Mouse (Mus musculus): ENCODE results near the gene Slc3a2. TPM values are rescaled to one million over a fixed set of nuclear protein-coding genes. Genes with fewer than 3 reads are reported as not detected.

Gene Slc3a2
- 198 and 206 TPM in 2 replicates for total RNA-seq (2015; ENCODE audit: low replicate concordance)
- 242 and 266 TPM in 2 replicates for total RNA-seq (2017; ENCODE audit: low replicate concordance)

DNA sequence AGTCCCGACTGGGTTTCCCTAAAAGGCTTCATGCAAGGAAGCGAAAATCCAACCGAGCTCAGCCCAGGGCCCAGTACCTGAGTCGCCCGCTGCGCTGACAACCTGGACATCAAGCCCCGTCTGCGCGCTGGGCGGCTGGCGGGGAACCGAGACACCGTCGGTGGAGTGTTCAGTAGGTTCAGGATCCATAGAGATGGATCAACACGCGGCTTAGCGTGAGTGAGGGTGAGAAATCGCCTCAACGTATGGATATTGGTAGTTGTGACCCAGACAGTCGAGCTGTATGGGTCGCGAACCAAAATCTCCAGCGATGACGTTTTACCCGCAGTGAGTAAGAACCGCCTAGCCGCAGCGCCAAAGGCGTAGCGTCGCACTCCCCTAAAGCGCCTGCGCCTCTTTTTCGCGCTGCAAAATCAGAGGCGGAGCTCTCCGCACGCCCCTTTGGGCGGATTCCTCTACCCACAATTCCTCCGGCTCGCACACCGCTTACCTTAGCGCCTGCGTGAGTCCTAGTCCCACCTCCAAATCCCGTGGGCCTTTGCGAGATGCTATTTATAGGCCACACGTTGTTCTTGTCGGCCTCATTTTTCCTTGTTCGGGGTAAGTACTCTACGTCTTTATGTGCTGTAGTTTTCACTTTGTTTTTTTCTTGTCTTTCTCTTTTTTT, at the start of gene Slc3a2:
TSS of gene Slc3a2 (minus strand) at position 463 of the 667 bp plus-strand sequence.
- peak; percentile 89 for ATAC-seq (replicated peaks; ENCODE audit: low FRiP score, poor library complexity, severe bottlenecking)

DNA sequence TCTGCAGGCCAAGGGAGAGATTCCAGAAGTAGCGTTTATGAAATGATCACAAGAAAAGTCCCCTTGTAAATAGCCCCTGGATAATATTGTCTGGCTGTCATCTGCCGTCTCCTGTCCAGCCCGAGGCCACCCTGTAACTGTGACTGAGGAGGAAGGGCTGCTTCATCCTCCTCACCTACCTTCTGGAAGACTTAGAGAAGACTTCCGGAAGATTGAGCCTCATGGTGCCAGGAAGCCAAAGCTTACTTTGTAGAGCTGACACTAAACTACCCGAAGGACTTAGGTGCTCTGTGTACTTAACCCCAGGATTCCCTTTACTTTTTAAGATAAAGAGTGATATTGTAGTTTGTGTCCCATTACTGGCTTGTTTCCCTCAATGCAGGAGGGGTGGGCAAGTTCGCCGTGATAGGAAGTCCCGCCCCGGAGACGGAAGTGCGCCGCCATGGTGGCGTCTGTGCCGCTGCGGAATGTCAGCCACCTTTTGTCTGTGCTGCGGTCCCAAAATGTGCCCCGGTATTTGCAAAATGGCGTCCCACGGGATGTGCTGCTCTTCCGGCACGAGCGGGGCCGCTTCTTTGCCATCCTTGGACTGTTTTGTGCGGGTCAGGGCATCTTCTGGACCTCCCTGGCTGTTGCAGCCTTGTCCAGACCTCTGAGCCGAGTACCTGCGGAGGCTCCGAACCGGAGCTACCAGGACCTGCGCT, 47.5 kb upstream of the Slc3a2 start, which contains the start of gene Tmem223:
TSS of gene Tmem223 (plus strand) at position 430 of the 704 bp plus-strand sequence.
- ATAC-seq (replicated peaks; ENCODE audit: low FRiP score, poor library complexity, severe bottlenecking) = peak; percentile 66

DNA sequence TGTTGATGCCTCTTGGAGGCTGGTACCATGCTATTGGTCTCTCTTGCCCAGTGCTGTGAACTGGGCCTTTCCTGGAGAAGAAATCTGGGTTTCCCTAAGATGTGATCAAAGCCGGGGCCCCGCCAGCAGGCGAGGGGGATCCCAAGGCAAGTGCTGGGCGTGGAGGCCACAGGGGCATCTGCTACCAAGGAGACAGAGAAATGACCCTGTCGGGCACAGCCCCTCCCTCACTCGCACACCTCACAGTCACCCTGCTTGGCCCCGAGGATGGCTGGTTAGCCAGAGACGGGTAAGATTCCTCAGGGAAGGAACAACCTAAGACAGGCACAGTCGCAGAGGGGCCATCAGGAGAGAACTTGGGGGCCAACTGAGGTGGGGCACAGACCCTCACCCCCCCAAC, 42.4 kb upstream of the Slc3a2 start:
- ATAC-seq (replicated peaks; ENCODE audit: low FRiP score, poor library complexity, severe bottlenecking) = no peak

DNA sequence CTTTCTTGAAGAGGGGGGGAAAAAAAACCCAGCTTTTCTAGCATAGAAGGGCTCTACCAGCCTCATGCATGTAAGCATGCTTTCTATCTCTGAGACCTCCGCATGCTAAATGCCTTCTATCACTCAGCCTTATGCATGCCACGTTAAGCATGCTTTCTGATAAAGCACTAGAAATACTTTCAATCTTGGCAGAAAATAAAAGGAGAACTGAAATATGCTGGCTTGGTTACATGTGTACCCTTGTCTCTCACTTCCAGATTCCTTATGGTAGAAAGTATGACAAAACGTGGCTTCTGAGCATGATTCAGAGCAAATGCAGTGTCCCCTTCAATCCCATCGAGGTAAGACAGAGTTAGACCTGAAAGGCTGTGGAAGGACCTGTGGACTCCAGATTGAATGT, 40.1 kb upstream of the Slc3a2 start:
- no peak for ATAC-seq (replicated peaks; ENCODE audit: low FRiP score, poor library complexity, severe bottlenecking)

DNA sequence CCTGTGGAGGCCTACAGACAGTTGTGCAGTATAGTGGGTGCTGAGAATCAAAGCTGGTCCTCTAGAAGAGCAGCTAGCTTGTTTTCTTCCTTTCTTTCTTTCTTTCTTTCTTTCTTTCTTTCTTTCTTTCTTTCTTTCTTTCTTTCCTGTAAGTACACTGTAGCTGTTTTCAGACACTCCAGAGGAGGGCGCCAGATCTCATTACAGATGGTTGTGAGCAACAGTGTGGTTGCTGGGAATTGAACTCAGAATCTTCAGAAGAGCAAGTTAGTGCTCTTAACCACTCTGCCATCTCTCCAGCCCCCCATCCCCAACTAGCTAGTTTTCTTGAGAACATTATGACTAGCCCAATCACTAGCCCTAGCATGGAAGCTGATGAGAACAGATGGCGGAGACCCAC, 37.6 kb upstream of the Slc3a2 start:
- no peak for ATAC-seq (replicated peaks; ENCODE audit: low FRiP score, poor library complexity, severe bottlenecking)

DNA sequence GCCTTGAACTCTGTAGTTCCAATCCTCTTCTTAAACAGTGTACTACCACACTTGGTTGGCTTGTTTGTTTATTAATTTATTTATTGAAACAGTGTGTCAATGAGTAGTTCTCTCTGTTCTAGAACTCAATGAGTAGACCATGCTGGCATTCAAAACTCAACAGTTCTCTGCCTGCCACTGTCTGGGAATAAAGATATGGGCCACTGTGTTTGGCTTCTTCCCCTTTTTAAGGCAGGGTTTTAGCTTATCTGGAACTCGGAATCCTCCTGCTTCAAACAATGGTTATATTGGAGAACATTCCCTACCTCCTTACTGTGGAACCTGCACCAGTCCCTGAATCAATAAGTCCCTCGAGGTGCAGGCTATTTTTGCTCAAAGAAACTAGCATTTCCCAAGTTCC, 35.7 kb upstream of the Slc3a2 start:
- no peak for ATAC-seq (replicated peaks; ENCODE audit: low FRiP score, poor library complexity, severe bottlenecking)

DNA sequence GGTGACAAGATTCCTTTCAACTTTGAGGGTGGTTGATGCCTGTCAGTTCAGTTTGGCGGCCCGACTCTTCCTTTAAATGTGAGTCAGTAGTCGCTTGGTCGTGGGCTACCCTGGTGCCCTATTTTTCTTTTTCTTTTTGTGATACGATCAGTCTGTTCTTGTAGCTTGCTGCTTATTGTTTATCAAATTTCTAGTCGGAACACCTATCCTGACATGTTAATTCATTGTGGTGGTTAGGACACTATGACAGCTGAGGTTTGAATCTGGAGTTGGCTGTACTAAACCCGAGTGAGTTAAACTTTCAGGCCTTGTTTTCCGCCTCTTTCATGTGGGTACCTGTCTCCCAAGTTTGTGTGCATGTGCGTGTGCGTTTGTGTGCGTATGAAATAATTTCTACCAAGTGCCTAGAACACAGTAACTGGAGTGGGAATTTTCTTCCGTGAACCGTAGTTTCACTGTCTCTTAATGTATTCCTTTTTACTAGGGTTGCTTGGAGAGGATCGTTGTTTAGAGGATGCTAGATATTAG, 34.4 kb upstream of the Slc3a2 start:
- ATAC-seq (replicated peaks; ENCODE audit: low FRiP score, poor library complexity, severe bottlenecking) = peak; percentile 15; the same call in 1 of the 2 replicates

DNA sequence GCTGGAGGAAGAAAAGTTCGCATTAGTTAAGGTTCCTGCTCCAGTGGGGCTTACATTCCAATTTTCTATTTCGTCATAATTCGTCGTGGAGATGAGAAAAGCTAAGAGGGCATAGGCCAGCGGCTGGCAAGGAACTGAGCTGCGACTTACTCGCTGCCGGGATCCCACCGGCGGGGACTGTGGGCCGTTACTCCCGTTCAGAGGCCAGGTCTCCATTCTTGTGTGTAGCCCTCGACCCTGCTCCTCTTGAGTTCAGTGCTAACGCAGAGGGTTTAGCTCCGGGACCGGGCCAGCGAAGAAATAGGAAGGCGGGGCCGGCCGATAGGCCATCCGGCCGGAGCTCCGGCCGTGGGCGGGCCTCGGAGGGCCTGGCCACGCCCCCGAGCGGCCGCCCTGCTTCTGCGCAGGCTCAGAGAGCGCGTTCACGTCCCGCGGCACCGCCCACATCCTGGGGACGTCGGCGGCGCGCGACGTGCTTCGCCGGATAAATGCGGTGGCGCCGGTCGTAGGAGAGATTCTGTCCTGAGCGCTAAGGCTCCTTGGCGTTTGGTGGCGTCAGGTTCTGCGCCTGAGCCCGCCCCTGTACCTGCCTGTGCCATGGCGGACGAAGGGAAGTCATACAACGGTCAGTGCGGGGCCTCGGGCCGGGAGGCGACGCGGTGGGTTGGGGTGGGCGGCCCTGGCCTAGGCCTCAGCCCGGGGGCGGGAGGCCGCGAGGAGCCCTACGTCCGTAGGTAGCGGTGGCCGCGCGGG, 33.6 kb upstream of the Slc3a2 start, which contains the start of gene Nxf1:
TSS of gene Nxf1 (plus strand) at position 439 of the 753 bp plus-strand sequence.
- ATAC-seq (replicated peaks; ENCODE audit: low FRiP score, poor library complexity, severe bottlenecking) = peak; percentile 95

DNA sequence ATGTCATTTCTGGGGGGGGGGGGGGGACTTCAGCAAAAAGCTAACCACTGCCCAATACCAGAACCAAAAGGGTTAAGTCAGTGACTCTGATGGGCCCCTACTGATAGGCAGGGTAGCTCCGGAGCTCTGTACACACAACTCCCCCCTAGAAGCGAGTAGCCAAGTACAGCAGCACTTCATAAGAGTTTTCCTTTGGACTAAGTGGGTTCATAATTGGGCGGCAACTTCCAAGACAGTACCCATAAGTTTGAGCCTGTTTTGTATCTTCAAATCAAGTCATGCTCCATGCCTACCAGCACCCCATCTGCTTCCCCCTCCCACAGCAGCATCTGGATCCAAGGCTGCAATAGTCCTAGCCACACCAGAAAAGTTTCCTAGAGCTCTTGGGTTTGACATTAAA, 32.5 kb upstream of the Slc3a2 start:
- no peak for ATAC-seq (replicated peaks; ENCODE audit: low FRiP score, poor library complexity, severe bottlenecking)

DNA sequence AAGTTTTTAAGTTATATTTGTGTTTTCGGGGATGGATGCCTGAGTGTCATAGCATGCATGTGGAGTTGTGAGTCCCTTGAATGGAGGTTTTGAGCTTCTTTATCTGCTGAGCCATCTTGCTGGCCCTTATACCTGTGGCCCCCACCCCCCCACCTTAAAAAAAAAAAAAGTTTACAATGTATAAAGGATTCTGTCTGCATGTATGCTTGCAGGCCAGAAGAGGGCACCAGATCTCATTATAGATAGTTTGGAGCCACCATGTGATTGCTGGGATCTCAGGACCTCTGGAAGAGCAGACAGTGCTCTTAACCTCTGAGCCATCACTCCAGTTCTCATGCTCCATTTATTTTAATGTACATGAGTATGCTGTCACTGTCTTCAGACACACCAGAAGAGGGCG, 24.2 kb upstream of the Slc3a2 start:
- no peak for ATAC-seq (replicated peaks; ENCODE audit: low FRiP score, poor library complexity, severe bottlenecking)

DNA sequence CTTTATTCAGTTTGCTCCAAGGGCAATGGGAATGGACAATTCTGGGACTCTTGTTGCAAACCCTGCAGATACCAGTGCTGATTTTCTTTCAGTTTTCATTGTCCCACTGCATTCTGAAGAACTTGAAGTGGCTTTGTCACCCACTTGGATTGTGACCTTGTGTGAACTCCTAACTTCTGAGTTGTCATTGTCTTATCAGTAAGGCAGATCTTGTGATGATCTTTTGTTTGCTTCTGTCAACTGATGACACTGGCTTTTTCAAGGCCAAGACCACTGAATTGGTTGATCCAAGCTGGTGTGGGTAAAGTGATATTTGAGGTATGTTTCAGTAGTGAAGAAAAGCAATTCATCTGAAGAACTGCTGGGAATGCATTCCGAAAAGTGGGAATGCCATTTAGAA, 22.2 kb upstream of the Slc3a2 start:
- ATAC-seq (replicated peaks; ENCODE audit: low FRiP score, poor library complexity, severe bottlenecking) = no peak

DNA sequence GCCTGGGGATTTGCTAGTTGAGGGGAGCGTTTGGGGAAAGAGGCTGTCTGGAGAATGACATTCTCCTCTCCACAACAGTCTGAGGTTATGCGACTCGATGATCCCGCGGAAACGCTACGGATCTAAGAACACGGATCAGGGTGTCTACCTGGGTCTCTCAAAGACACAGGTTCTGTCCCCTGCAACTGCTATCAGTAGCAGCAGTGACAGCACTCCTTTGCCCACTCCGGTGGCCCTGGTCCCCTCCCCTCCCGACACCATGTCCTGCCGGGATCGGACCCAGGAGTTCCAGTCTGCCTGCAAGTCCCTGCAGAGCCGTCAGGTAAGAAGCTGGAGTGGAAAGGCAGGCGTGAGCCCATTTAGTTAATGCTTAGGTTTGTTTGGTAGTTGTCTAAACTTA, 19.0 kb upstream of the Slc3a2 start:
- 0 out of 2 replicates have a peak, but pooled peaks have one; percentile 23 for ATAC-seq (replicated peaks; ENCODE audit: low FRiP score, poor library complexity, severe bottlenecking)

DNA sequence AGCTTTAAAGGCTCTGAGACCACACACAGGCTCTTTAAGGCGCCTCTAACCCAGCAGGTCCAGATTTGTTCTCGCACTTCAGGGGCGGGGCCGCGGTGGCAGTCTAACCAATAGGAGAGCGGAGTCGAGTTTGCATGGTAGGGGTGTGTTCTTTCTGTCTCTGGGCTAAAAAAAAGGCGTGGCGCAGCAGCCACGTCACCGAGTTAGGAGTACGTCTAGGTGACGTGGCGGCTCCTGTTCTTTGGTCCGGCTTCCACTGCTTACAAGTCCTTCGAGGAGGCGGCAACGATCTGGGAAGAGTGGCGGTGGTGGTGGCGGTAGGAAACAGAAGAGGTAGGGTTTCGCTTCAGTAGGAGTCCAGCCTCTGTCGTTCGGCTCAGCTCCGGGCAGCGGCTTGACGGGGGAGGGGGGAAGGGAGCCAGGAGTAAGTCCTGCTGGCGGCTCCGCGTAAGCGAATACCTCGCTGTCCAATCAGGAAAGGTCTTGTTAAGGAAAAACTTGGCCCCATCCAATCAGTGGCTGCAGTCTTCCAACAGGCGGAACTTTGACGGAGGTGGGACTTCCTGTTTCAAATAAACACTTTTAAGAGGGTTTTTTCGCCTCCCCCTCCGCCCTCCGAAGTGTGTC, 18.2 kb upstream of the Slc3a2 start, which contains the start of gene Stx5a:
TSS of gene Stx5a (plus strand) at position 171 of the 627 bp plus-strand sequence.
- ATAC-seq (replicated peaks; ENCODE audit: low FRiP score, poor library complexity, severe bottlenecking) = peak; percentile 96

DNA sequence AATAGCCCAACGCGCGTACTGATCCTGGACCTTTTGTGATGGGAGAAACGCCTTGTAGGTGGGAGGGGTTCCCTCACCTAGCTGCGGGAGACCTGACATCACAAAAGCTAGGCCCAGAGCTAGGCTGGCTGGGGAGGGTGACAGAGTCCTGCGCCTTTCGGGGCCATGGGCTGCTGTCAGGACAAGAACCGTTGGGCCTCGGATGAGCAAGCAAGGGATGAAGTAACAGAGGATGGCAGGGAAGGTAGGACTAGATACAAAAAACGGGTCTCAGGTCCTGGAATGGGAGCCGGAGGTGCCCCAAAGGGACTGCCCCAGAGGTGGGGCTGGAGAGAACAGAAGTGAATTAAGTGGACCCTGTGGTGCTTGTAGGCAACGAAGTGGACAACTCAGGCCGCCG, 17.4 kb upstream of the Slc3a2 start, which contains the start of gene 1700092M07Rik:
TSS of gene 1700092M07Rik (plus strand) at position 116 of the 400 bp plus-strand sequence.
- no peak for ATAC-seq (replicated peaks; ENCODE audit: low FRiP score, poor library complexity, severe bottlenecking)

DNA sequence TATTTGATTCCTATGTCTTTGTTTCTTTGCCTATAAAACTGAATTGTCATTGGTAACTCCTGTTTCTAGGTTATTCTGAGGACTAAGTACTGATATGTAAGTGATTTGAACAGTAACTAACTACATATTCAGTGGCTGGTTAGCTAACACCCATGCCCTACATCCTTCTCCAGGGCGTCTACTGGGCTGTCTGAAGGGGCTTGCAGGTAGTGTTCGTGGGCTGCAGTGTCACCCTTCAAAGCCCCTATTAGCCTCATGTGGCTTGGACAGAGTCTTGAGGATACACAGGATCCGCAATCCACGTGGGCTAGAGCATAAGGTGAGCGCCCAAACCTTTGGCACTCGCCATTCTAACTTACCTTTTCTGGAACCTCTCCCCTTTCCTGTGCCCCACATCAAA, 16.5 kb upstream of the Slc3a2 start:
- ATAC-seq (replicated peaks; ENCODE audit: low FRiP score, poor library complexity, severe bottlenecking) = no peak

DNA sequence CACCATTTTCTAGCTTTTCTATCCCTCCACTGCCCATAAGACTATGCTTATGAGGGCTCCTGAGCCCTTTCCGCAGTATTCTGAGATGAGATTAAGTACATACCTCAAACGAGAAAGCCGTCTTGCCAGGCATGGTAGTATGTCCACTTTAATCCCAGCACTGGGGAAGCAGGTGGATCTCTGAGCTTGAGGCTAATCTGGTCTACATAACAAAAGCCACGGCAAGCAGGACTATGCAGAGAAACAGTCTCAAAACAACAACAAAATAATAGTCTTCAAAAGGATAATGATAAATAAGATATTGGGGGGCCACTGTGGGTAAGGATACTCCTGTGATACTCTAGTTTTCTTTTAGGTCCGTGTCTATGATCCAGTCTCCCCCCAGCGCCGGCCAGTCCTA, 15.7 kb upstream of the Slc3a2 start:
- no peak for ATAC-seq (replicated peaks; ENCODE audit: low FRiP score, poor library complexity, severe bottlenecking)

DNA sequence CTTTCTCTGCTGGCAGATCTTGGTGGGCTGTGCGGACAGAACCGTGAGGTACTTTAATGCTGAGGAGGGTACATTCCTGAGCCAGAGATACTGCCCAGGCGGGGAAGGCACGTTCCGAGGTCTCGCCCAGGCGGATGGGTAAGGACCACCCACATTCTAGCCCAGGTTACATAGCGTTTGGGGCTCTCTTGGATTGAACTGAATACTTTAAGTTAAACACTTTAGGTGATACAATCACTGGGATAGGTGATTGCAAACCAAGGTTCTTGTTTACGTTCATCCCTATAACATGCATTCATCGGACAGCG, 12.9 kb upstream of the Slc3a2 start:
- no peak for ATAC-seq (replicated peaks; ENCODE audit: low FRiP score, poor library complexity, severe bottlenecking)

DNA sequence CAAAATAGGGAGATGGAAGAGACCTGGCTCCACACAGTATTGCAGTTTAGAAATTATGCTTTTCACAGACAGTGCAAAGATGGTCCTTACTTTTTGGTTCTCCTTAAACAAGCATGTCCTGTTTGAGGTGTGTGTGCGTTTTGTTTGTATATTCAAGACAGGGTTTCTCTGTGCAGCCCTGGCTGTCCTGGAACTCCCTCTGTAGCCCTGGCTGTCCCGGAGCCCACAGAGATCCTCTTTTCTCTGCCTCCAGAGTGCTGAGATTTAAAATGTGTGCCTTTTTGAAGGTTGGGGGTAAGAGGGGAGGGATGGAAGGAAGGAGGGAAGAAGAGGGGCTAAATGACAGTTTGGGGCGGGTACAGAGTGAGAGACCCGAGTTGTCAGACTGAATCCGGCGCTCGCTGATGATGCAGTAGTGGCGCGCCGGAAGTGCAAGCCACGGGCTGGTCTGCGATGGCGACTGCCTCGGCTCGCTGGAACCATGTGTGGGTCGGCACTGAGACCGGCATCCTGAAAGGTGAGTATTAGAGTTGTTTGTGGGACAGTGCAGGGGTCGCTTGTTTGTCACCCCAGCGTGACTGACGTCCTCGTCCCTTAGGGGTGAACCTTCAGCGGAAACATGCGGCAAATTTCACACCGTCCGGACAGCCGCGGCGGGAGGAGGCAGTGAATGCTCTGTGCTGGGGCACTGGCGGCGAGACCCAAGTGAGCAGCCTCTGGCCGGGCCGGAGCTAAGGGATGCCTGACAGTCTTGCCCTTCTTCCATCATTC, 12.4 kb upstream of the Slc3a2 start, which contains the start of gene Wdr74:
TSS of gene Wdr74 (plus strand) at position 439 of the 771 bp plus-strand sequence.
- ATAC-seq (replicated peaks; ENCODE audit: low FRiP score, poor library complexity, severe bottlenecking) = peak; percentile 97

DNA sequence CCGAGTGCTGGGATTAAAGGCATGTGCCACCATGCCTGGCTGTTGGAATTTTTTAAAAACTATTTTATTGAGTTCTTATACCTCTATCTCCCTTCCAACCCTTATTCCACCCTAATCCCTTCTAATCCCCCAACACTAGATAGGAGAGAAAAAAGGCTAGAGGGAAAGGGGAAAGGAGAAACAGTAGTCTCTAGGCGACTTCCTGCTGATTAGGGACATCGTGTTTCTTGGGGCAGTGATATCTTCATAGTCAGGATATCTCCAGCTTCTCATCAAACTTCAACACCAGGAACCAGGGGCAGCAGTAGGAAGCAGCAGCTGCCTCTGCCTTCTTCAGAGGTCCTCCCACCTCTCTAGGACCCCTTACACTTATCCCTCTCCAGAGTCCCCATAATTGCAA, 11.2 kb upstream of the Slc3a2 start:
- ATAC-seq (replicated peaks; ENCODE audit: low FRiP score, poor library complexity, severe bottlenecking) = no peak

Measured in erythroid progenitor cell, adult 5-6 weeks (primary cell).